Comparison of ENCODE assay signal across 14 mouse cellular contexts in genomic region chr13:6666887-6667286, GRCm38 (mm10). TPM values are rescaled to one million over a fixed set of nuclear protein-coding genes. Genes with fewer than 3 reads are reported as not detected.
DNase-seq lines count a peak whose midpoint lies in the region; ATAC-seq and TF ChIP-seq lines count a peak whose summit lies in the region.
"Had no signal": no experiment of that assay in that cellular context is flagged by ENCODE, and none has a peak within 500 bp of the region (broad histone marks: within the 10 kb centered on the region; RNA-seq: fewer than 3 reads in every experiment).

No protein-coding gene starts in this region.

- no peak overlapping the region for H3K4me2 ChIP-seq in heart, postnatal 0 days (ENCODE audit: low read depth, low read length)
- H3K4me2 ChIP-seq in hindbrain, embryonic 12.5 days (replicated peaks), result no peak overlapping the region

- peak; percentile 63 for ATAC-seq in heart, postnatal 0 days (ENCODE audit: insufficient read depth, low read depth)
- ATAC-seq in hindbrain, embryonic 12.5 days (ENCODE audit: low FRiP score), result no peak
- ATAC-seq: CD4-positive, CD25-positive, alpha-beta regulatory T cell, adult 4 months; forebrain, postnatal 0 days had no signal

- H3K36me3 ChIP-seq in heart, embryonic 10.5 days, result no peaks in the 10 kb centered on the region
- no peaks in the 10 kb centered on the region for H3K36me3 ChIP-seq in heart, postnatal 0 days (replicated peaks; ENCODE audit: control insufficient read depth, insufficient read depth, low read length)
- no peaks in the 10 kb centered on the region for H3K36me3 ChIP-seq in embryonic facial prominence, embryonic 10.5 days (replicated peaks)
- H3K36me3 ChIP-seq in hindbrain, embryonic 12.5 days, result no peaks in the 10 kb centered on the region
- H3K36me3 ChIP-seq: limb, embryonic 10.5 days had no signal

- no peak overlapping the region for H3K4me3 ChIP-seq in heart, embryonic 10.5 days
- no peak overlapping the region for H3K4me3 ChIP-seq in heart, postnatal 0 days (ENCODE audit: low read depth, low read length)
- no peak overlapping the region for H3K4me3 ChIP-seq in embryonic facial prominence, embryonic 10.5 days
- H3K4me3 ChIP-seq in hindbrain, embryonic 12.5 days, result no peak overlapping the region
- H3K4me3 ChIP-seq: limb, embryonic 10.5 days had no signal

- peaks cover 12% of the 10 kb centered on the region; the same call in 1 of the 2 replicates for H3K4me1 ChIP-seq in heart, embryonic 10.5 days
- peaks cover 14% of the 10 kb centered on the region for H3K4me1 ChIP-seq in heart, postnatal 0 days (ENCODE audit: control insufficient read depth, insufficient read depth)
- H3K4me1 ChIP-seq in embryonic facial prominence, embryonic 10.5 days, result no peaks in the 10 kb centered on the region
- H3K4me1 ChIP-seq in hindbrain, embryonic 12.5 days, result no peaks in the 10 kb centered on the region
- H3K4me1 ChIP-seq: limb, embryonic 10.5 days had no signal

- no peak for TF ChIP-seq EP300 in heart, postnatal 0 days (IDR thresholded peaks at IDR 0.05; ENCODE audit: low read depth)

- H3K27ac ChIP-seq in heart, embryonic 10.5 days, result peak overlapping the region; percentile 76
- peak overlapping the region; percentile 48; the same call in 1 of the 2 replicates for H3K27ac ChIP-seq in heart, postnatal 0 days (ENCODE audit: low read depth)
- no peak overlapping the region for H3K27ac ChIP-seq in embryonic facial prominence, embryonic 10.5 days (replicated peaks)
- H3K27ac ChIP-seq in hindbrain, embryonic 12.5 days, result no peak overlapping the region
- H3K27ac ChIP-seq: limb, embryonic 10.5 days had no signal

- H3K9me3 ChIP-seq in heart, embryonic 10.5 days, result no peaks in the 10 kb centered on the region
- no peaks in the 10 kb centered on the region for H3K9me3 ChIP-seq in heart, postnatal 0 days (replicated peaks; ENCODE audit: control insufficient read depth, low read length)
- no peaks in the 10 kb centered on the region for H3K9me3 ChIP-seq in embryonic facial prominence, embryonic 10.5 days
- no peaks in the 10 kb centered on the region for H3K9me3 ChIP-seq in hindbrain, embryonic 12.5 days (replicated peaks)
- H3K9me3 ChIP-seq: limb, embryonic 10.5 days had no signal

- peak; percentile 83 for DNase-seq in heart, embryonic 10.5 days (ENCODE audit: low spot score)
- no peak for DNase-seq in heart, postnatal 14 days
- peak; percentile 41 for DNase-seq in 416B (ENCODE audit: low read depth)
- peak; percentile 65 for DNase-seq in cerebellum, adult 9-10 months
- no peak for DNase-seq in heart, postnatal 0 days (ENCODE audit: low spot score)
- no peak for DNase-seq in ovary, postnatal 10 days (ENCODE audit: low spot score)
- no peak for DNase-seq in embryonic facial prominence, embryonic 10.5 days (ENCODE audit: low spot score)
- DNase-seq: adrenal gland, adult 8-10 months; forebrain, postnatal 0 days; kidney, adult 11 months; thymus, postnatal 36 days had no signal

- WGBS in heart, embryonic 10.5 days, result 39% methylated on average over 4 of the region's 4 CpGs
- 22% methylated on average over 4 of the region's 4 CpGs for WGBS in heart, postnatal 0 days
- 83% methylated on average over 4 of the region's 4 CpGs for WGBS in embryonic facial prominence, embryonic 10.5 days
- WGBS in hindbrain, embryonic 12.5 days, result 86% methylated on average over 4 of the region's 4 CpGs

- H3K27me3 ChIP-seq in heart, embryonic 10.5 days (ENCODE audit: insufficient read depth, poor library complexity, severe bottlenecking), result no peaks in the 10 kb centered on the region
- no peaks in the 10 kb centered on the region for H3K27me3 ChIP-seq in heart, postnatal 0 days (ENCODE audit: control insufficient read depth, insufficient read depth, low read length)
- H3K27me3 ChIP-seq in embryonic facial prominence, embryonic 10.5 days (replicated peaks; ENCODE audit: low read depth, poor library complexity, severe bottlenecking), result no peaks in the 10 kb centered on the region
- no peaks in the 10 kb centered on the region for H3K27me3 ChIP-seq in hindbrain, embryonic 12.5 days

- intact Hi-C loops in heart, postnatal 14 days (cut with DNase I), result no loop called here

- no peak overlapping the region for H3K9ac ChIP-seq in heart, postnatal 0 days (replicated peaks; ENCODE audit: low read depth, low read length)
- H3K9ac ChIP-seq in hindbrain, embryonic 12.5 days, result no peak overlapping the region
- H3K9ac ChIP-seq: forebrain, postnatal 0 days had no signal

- TF ChIP-seq CTCF in heart, postnatal 0 days (IDR thresholded peaks at IDR 0.05; ENCODE audit: low read depth), result no peak

RNA-seq across cellular contexts. Expression of gene Pfkp, which starts 18.3 kb away (rescaled TPM):
- polyA plus RNA-seq in heart, embryonic 10.5 days (2016; fragmentation: Nextera tagmentation; extraction: Ambion mirVana), result 121 and 191 TPM in 2 replicates
- 10 to 100 TPM; 72.9 to 74.6 TPM for total RNA-seq in heart, postnatal 14 days (2021)
- total RNA-seq in heart, postnatal 0 days (2014; rRNA removed; ENCODE audit: low replicate concordance), result 149 and 162 TPM in 2 replicates
- polyA plus RNA-seq in heart, postnatal 0 days (2015; fragmentation: Nextera tagmentation; extraction: Ambion mirVana), result 77.3 and 82.9 TPM in 2 replicates
- polyA plus RNA-seq in embryonic facial prominence, embryonic 10.5 days (2016; fragmentation: Nextera tagmentation; extraction: Ambion mirVana), result 12.5 and 13.2 TPM in 2 replicates
- 84.9 and 91.5 TPM in 2 replicates for polyA plus RNA-seq in hindbrain, embryonic 12.5 days (2016; fragmentation: Nextera tagmentation; extraction: Ambion mirVana)

Comparison
In these comparisons a context has a peak if more than half of its experiments do, and no peak if none do; other contexts are left out.
1. DNase-seq: peak in heart, embryonic 10.5 days (single experiment), 416B (single experiment) and cerebellum, adult 9-10 months (single experiment); none in heart, postnatal 14 days (0 of 2), heart, postnatal 0 days (single experiment), ovary, postnatal 10 days (single experiment) and embryonic facial prominence, embryonic 10.5 days (single experiment).
2. H3K27ac ChIP-seq: peak in heart, embryonic 10.5 days (single experiment) and heart, postnatal 0 days (single experiment); none in embryonic facial prominence, embryonic 10.5 days (single experiment) and hindbrain, embryonic 12.5 days (single experiment).